Mouse (Mus musculus): ENCODE measurements around the gene Cdhr5. TPM values are rescaled to one million over a fixed set of nuclear protein-coding genes. Genes with fewer than 3 reads are reported as not detected.

The Cdhr5 gene
- polyA plus RNA-seq, 1 experiment, result 0.07 TPM

GRCm38 (mm10) chr7:141293852-141294471 is 17.4 kb upstream of the Cdhr5 start:
- Histone ChIP-seq H3K4me2 (ENCODE audit: low read depth) (no peak overlapping the region), H3K4me3 (no peak overlapping the region), H3K27me3 (ENCODE audit: control insufficient read depth, insufficient read depth, insufficient read length) (peaks cover 23% of the 10 kb centered on the region), H3K36me3 (ENCODE audit: control insufficient read depth, insufficient read depth) (no peaks in the 10 kb centered on the region), H3ac (ENCODE audit: control insufficient read depth, insufficient read length) (no peak overlapping the region), H3K79me2 (ENCODE audit: control insufficient read depth, insufficient read depth) (no peaks in the 10 kb centered on the region)
- TF ChIP-seq TCF12 (IDR thresholded peaks at IDR 0.05; ENCODE audit: insufficient read depth, poor library complexity, severe bottlenecking), result no peak
- no peak for TF ChIP-seq USF1 (IDR thresholded peaks at IDR 0.05; ENCODE audit: low read depth)
- no peak for TF ChIP-seq POLR2A (IDR thresholded peaks at IDR 0.05; ENCODE audit: insufficient read length, low read depth)
- peak in 1 of 3 experiments; percentile 62 for TF ChIP-seq MYOG (IDR thresholded peaks at IDR 0.05; ENCODE audit: control insufficient read depth in 1 of 3, insufficient read depth in 1 of 3, insufficient read length in 2 of 3, low read depth in 2 of 3)

- H3K36me3 ChIP-seq (ENCODE audit: control insufficient read depth, insufficient read depth), result no peaks in the 10 kb centered on the region
- no peak for TF ChIP-seq TCF3 (IDR thresholded peaks at IDR 0.05; ENCODE audit: insufficient read length, low read depth)
- TF ChIP-seq E2F4 (IDR thresholded peaks at IDR 0.05; ENCODE audit: insufficient read depth), result no peak
- no peak for TF ChIP-seq POLR2A (IDR thresholded peaks at IDR 0.05; ENCODE audit: insufficient read length, low read depth)
- no peak for TF ChIP-seq USF1 (IDR thresholded peaks at IDR 0.05; ENCODE audit: low read depth)
- TF ChIP-seq REST (IDR thresholded peaks at IDR 0.05; ENCODE audit: insufficient read depth, insufficient read length), result no peak
- no peak for TF ChIP-seq MYOG (IDR thresholded peaks at IDR 0.05; ENCODE audit: control insufficient read depth in 1 of 3, insufficient read depth in 1 of 3, insufficient read length in 2 of 3, low read depth in 2 of 3)
- TF ChIP-seq TCF12 (IDR thresholded peaks at IDR 0.05; ENCODE audit: insufficient read depth, poor library complexity, severe bottlenecking), result no peak
- TF ChIP-seq CEBPB (IDR thresholded peaks at IDR 0.05; ENCODE audit: insufficient read depth, poor library complexity, severe bottlenecking), result no peak
- TF ChIP-seq MYOD1 (IDR thresholded peaks at IDR 0.05; ENCODE audit: control insufficient read depth in 1 of 3, insufficient read length in 2 of 3, low read depth in 2 of 3), result no peak
- TF ChIP-seq POLR2AphosphoS2 (IDR thresholded peaks at IDR 0.05; ENCODE audit: insufficient read length, low read depth), result no peak
- no peaks in the 10 kb centered on the region for H3K79me2 ChIP-seq (ENCODE audit: control insufficient read depth, insufficient read depth)
- no peak overlapping the region for H3K4me2 ChIP-seq (ENCODE audit: low read depth)
- no peak overlapping the region for H3K4me3 ChIP-seq
- peaks cover 23% of the 10 kb centered on the region for H3K27me3 ChIP-seq (ENCODE audit: control insufficient read depth, insufficient read depth, insufficient read length)
- no peak overlapping the region for H3ac ChIP-seq (ENCODE audit: control insufficient read depth, insufficient read length)
These were observed 16.2 kb upstream of the Cdhr5 start for GRCm38 (mm10) chr7:141292583-141293388.

GRCm38 (mm10) chr7:141291921-141292582 is 15.5 kb upstream of the Cdhr5 start, which contains the start of gene Drd4:
Gene Drd4, plus strand, starts transcription at chr7:141292006.
- H3K4me3 ChIP-seq, result no peak within 1 kb of the TSS
- no peaks in the 10 kb centered on the region for H3K79me2 ChIP-seq (ENCODE audit: control insufficient read depth, insufficient read depth)
- TF ChIP-seq MYOD1 (IDR thresholded peaks at IDR 0.05; ENCODE audit: control insufficient read depth in 1 of 3, insufficient read length in 2 of 3, low read depth in 2 of 3), result no peak
- TF ChIP-seq CEBPB (IDR thresholded peaks at IDR 0.05; ENCODE audit: insufficient read depth, poor library complexity, severe bottlenecking), result no peak
- TF ChIP-seq USF1 (IDR thresholded peaks at IDR 0.05; ENCODE audit: low read depth), result no peak
- no peak for TF ChIP-seq MYOG (IDR thresholded peaks at IDR 0.05; ENCODE audit: control insufficient read depth in 1 of 3, insufficient read depth in 1 of 3, insufficient read length in 2 of 3, low read depth in 2 of 3)
- no peak for TF ChIP-seq TCF3 (IDR thresholded peaks at IDR 0.05; ENCODE audit: insufficient read length, low read depth)
- TF ChIP-seq POLR2A (IDR thresholded peaks at IDR 0.05; ENCODE audit: insufficient read length, low read depth), result no peak
- no peak for TF ChIP-seq REST (IDR thresholded peaks at IDR 0.05; ENCODE audit: insufficient read depth, insufficient read length)
- no peak for TF ChIP-seq E2F4 (IDR thresholded peaks at IDR 0.05; ENCODE audit: insufficient read depth)
- TF ChIP-seq TCF12 (IDR thresholded peaks at IDR 0.05; ENCODE audit: insufficient read depth, poor library complexity, severe bottlenecking), result no peak
- no peak for TF ChIP-seq SRF (IDR thresholded peaks at IDR 0.05; ENCODE audit: control insufficient read depth, insufficient read length, low read depth)
- no peak for TF ChIP-seq MAX (IDR thresholded peaks at IDR 0.05; ENCODE audit: low read depth)
- no peak for TF ChIP-seq POLR2AphosphoS2 (IDR thresholded peaks at IDR 0.05; ENCODE audit: insufficient read length, low read depth)
- peak within 1 kb of the TSS; percentile 48 for H3K4me2 ChIP-seq (ENCODE audit: low read depth)
- no peak within 1 kb of the TSS for H3ac ChIP-seq (ENCODE audit: control insufficient read depth, insufficient read length)
- H3K27me3 ChIP-seq (ENCODE audit: control insufficient read depth, insufficient read depth, insufficient read length), result peaks cover 23% of the 10 kb centered on the region
- H3K36me3 ChIP-seq (ENCODE audit: control insufficient read depth, insufficient read depth), result no peaks in the 10 kb centered on the region

GRCm38 (mm10) chr7:141288042-141288441 is 11.5 kb upstream of the Cdhr5 start:
- no peak overlapping the region for H3K4me2 ChIP-seq (ENCODE audit: low read depth)
- peaks cover 7% of the 10 kb centered on the region for H3K27me3 ChIP-seq (ENCODE audit: control insufficient read depth, insufficient read depth, insufficient read length)
- no peaks in the 10 kb centered on the region for H3K79me2 ChIP-seq (ENCODE audit: control insufficient read depth, insufficient read depth)
- no peak overlapping the region for H3K4me3 ChIP-seq
- no peak overlapping the region for H3ac ChIP-seq (ENCODE audit: control insufficient read depth, insufficient read length)
- no peaks in the 10 kb centered on the region for H3K36me3 ChIP-seq (ENCODE audit: control insufficient read depth, insufficient read depth)
- TF ChIP-seq POLR2A (IDR thresholded peaks at IDR 0.05; ENCODE audit: insufficient read length, low read depth), result no peak
- no peak for TF ChIP-seq TCF3 (IDR thresholded peaks at IDR 0.05; ENCODE audit: insufficient read length, low read depth)
- no peak for TF ChIP-seq E2F4 (IDR thresholded peaks at IDR 0.05; ENCODE audit: insufficient read depth)
- no peak for TF ChIP-seq CEBPB (IDR thresholded peaks at IDR 0.05; ENCODE audit: insufficient read depth, poor library complexity, severe bottlenecking)
- TF ChIP-seq TCF12 (IDR thresholded peaks at IDR 0.05; ENCODE audit: insufficient read depth, poor library complexity, severe bottlenecking), result no peak
- TF ChIP-seq MAX (IDR thresholded peaks at IDR 0.05; ENCODE audit: low read depth), result no peak
- no peak for TF ChIP-seq REST (IDR thresholded peaks at IDR 0.05; ENCODE audit: insufficient read depth, insufficient read length)
- no peak for TF ChIP-seq POLR2AphosphoS2 (IDR thresholded peaks at IDR 0.05; ENCODE audit: insufficient read length, low read depth)
- TF ChIP-seq SRF (IDR thresholded peaks at IDR 0.05; ENCODE audit: control insufficient read depth, insufficient read length, low read depth), result no peak
- TF ChIP-seq MYOG (IDR thresholded peaks at IDR 0.05; ENCODE audit: control insufficient read depth in 1 of 3, insufficient read depth in 1 of 3, insufficient read length in 2 of 3, low read depth in 2 of 3), result no peak
- TF ChIP-seq USF1 (IDR thresholded peaks at IDR 0.05; ENCODE audit: low read depth), result no peak
- no peak for TF ChIP-seq MYOD1 (IDR thresholded peaks at IDR 0.05; ENCODE audit: control insufficient read depth in 1 of 3, insufficient read length in 2 of 3, low read depth in 2 of 3)

All from myocyte (in vitro differentiated cells).